Mouse (Mus musculus): Measurements from ENCODE around the gene Gjb5. TPM values are rescaled to one million over a fixed set of nuclear protein-coding genes. Genes with fewer than 3 reads are reported as not detected.

The Gjb5 gene
- total RNA-seq, 2 experiments from 2014 or later, result 0.20 TPM; not detected in 1

GRCm38 (mm10) chr4:127352594-127352993 lies 5.4 kb downstream of the Gjb5 start:
- intact Hi-C loops (cut with DNase I), result no loop called here
- no peak for DNase-seq

- DNase-seq, result no peak
- intact Hi-C loops (cut with DNase I), result no loop called here
Measured at GRCm38 (mm10) chr4:127349560-127350300, 8.3 kb downstream of the Gjb5 start.

- intact Hi-C loops (cut with DNase I), result no loop called here
- no peak for DNase-seq
Measured at GRCm38 (mm10) chr4:127345000-127345399, 13.0 kb downstream of the Gjb5 start.

GRCm38 (mm10) chr4:127341372-127341771 lies 16.6 kb downstream of the Gjb5 start:
- intact Hi-C loops (cut with DNase I), result no loop called here
- DNase-seq, result no peak

GRCm38 (mm10) chr4:127337668-127338067 lies 20.3 kb downstream of the Gjb5 start:
- intact Hi-C loops (cut with DNase I), result no loop called here
- no peak for DNase-seq

- no peak for DNase-seq
- intact Hi-C loops (cut with DNase I), result no loop called here
Measured at GRCm38 (mm10) chr4:127334870-127335504, 23.0 kb downstream of the Gjb5 start.

GRCm38 (mm10) chr4:127331171-127331570 lies 26.8 kb downstream of the Gjb5 start:
- no peak for DNase-seq

GRCm38 (mm10) chr4:127330181-127331100 lies 27.5 kb downstream of the Gjb5 start, which contains the start of gene Gjb3:
Gene Gjb3, minus strand, starts transcription at chr4:127330844.
- peak; percentile 38 for DNase-seq
- intact Hi-C loops (cut with DNase I), result no loop called here

More at GRCm38 (mm10) chr4:127331171-127331570, 26.8 kb downstream of the Gjb5 start:
- intact Hi-C loops (cut with DNase I), result no loop called here

- DNase-seq, result no peak
- intact Hi-C loops (cut with DNase I), result loop anchor here (10.0 kb wide), 2 partner anchors 485 to 775 kb away; partner anchors contain the start of gene Clspn
Measured at GRCm38 (mm10) chr4:127329751-127330150, 28.2 kb downstream of the Gjb5 start.

- intact Hi-C loops (cut with DNase I), result loop anchor here (10.0 kb wide), 2 partner anchors 484 to 774 kb away; partner anchors contain the start of gene Clspn
Measured at GRCm38 (mm10) chr4:127329046-127329445, 28.9 kb downstream of the Gjb5 start.

GRCm38 (mm10) chr4:127328378-127328777 lies 29.6 kb downstream of the Gjb5 start:
- DNase-seq, result no peak
- intact Hi-C loops (cut with DNase I), result loop anchor here (10.0 kb wide), 2 partner anchors 484 to 774 kb away; partner anchors contain the start of gene Clspn

More at GRCm38 (mm10) chr4:127329046-127329445, 28.9 kb downstream of the Gjb5 start:
- no peak for DNase-seq

- intact Hi-C loops (cut with DNase I), result loop anchor here (10.0 kb wide), 2 partner anchors 483 to 773 kb away; partner anchors contain the start of gene Clspn
- DNase-seq, result no peak
Measured at GRCm38 (mm10) chr4:127327749-127328148, 30.2 kb downstream of the Gjb5 start.

GRCm38 (mm10) chr4:127327258-127327657 lies 30.7 kb downstream of the Gjb5 start:
- no peak for DNase-seq
- intact Hi-C loops (cut with DNase I), result loop anchor here (10.0 kb wide), 2 partner anchors 482 to 772 kb away; partner anchors contain the start of gene Clspn

- intact Hi-C loops (cut with DNase I), result loop anchor here (10.0 kb wide), 2 partner anchors 480 to 770 kb away; partner anchors contain the start of gene Clspn
Measured at GRCm38 (mm10) chr4:127325276-127325675, 32.7 kb downstream of the Gjb5 start.

GRCm38 (mm10) chr4:127324759-127325158 lies 33.2 kb downstream of the Gjb5 start:
- intact Hi-C loops (cut with DNase I), result loop anchor here (10.0 kb wide), 2 partner anchors 480 to 770 kb away; partner anchors contain the start of gene Clspn
- DNase-seq, result peak; percentile 88

More at GRCm38 (mm10) chr4:127325276-127325675, 32.7 kb downstream of the Gjb5 start:
- DNase-seq, result no peak

GRCm38 (mm10) chr4:127324296-127324695 lies 33.7 kb downstream of the Gjb5 start:
- intact Hi-C loops (cut with DNase I), result loop anchor here (10.0 kb wide), 2 partner anchors 479 to 769 kb away; partner anchors contain the start of gene Clspn
- no peak for DNase-seq

- intact Hi-C loops (cut with DNase I), result loop anchor here (10.0 kb wide), 2 partner anchors 479 to 769 kb away; partner anchors contain the start of gene Clspn
- DNase-seq, result no peak
Measured at GRCm38 (mm10) chr4:127323651-127324050, 34.3 kb downstream of the Gjb5 start.

- DNase-seq, result peak; percentile 65
- intact Hi-C loops (cut with DNase I), result loop anchor here (10.0 kb wide), 3 partner anchors 265 to 765 kb away; partner anchors contain the start of gene Clspn
Measured at GRCm38 (mm10) chr4:127319613-127320012, 38.4 kb downstream of the Gjb5 start.

GRCm38 (mm10) chr4:127317143-127317542 lies 40.8 kb downstream of the Gjb5 start:
- DNase-seq, result no peak
- intact Hi-C loops (cut with DNase I), result loop anchor here (10.0 kb wide), 1 partner anchor 262 kb away; no protein-coding TSS in a partner anchor

GRCm38 (mm10) chr4:127315753-127316152 lies 42.2 kb downstream of the Gjb5 start:
- intact Hi-C loops (cut with DNase I), result loop anchor here (10.0 kb wide), 1 partner anchor 261 kb away; no protein-coding TSS in a partner anchor
- DNase-seq, result no peak

Measured in left cerebral cortex, postnatal 4 days (tissue).